Mouse (Mus musculus): ENCODE measurements around the gene Adam23. TPM values are rescaled to one million over a fixed set of nuclear protein-coding genes. Genes with fewer than 3 reads are reported as not detected.
A peak's percentile ranks its signal among the peaks of the same experiment; 100 is the strongest.

The Adam23 gene
- polyA plus RNA-seq, 1 experiment from 2014 or later: 3.0 TPM

- H3K4me1 ChIP-seq (replicated peaks; ENCODE audit: insufficient read depth, low read length): peaks cover 10% of the 10 kb centered on the region
- DNase-seq (ENCODE audit: low spot score): peak; percentile 14
- peak overlapping the region; percentile 52 for H3K4me3 ChIP-seq (replicated peaks; ENCODE audit: low read depth, low read length)
- H3K27ac ChIP-seq: no peak overlapping the region
- H3K4me2 ChIP-seq (ENCODE audit: low read length): peak overlapping the region; percentile 97
- no peaks in the 10 kb centered on the region for H3K36me3 ChIP-seq (ENCODE audit: insufficient read depth, low read length)
- under 1% methylated on average over 50 of the region's 68 CpGs for WGBS
- peak; percentile 71 for ATAC-seq (replicated peaks; ENCODE audit: low FRiP score, low read depth)
- no peaks in the 10 kb centered on the region for H3K9me3 ChIP-seq (replicated peaks; ENCODE audit: low read length)
- H3K9ac ChIP-seq (ENCODE audit: low read depth, low read length): peak overlapping the region; percentile 57
- no peak for TF ChIP-seq CTCF (IDR thresholded peaks at IDR 0.05; ENCODE audit: low read depth)
- 0 out of 2 replicates have a peak, but pooled peaks cover 12% of the 10 kb centered on the region for H3K27me3 ChIP-seq (ENCODE audit: insufficient read depth, low read length)
Observed at GRCm38 (mm10) chr1:63446047-63446704, 485 bp downstream of the Adam23 start.

- TF ChIP-seq CTCF (IDR thresholded peaks at IDR 0.05; ENCODE audit: low read depth): no peak
- WGBS: 73% methylated on average over 2 of the region's 2 CpGs
- DNase-seq (ENCODE audit: low spot score) (no peak), ATAC-seq (replicated peaks; ENCODE audit: low FRiP score, low read depth) (no peak)
- Histone ChIP-seq H3K27ac (no peak overlapping the region), H3K9ac (ENCODE audit: low read depth, low read length) (no peak overlapping the region), H3K36me3 (ENCODE audit: insufficient read depth, low read length) (no peaks in the 10 kb centered on the region), H3K4me3 (replicated peaks; ENCODE audit: low read depth, low read length) (peak overlapping the region; percentile 52), H3K4me2 (ENCODE audit: low read length) (peak overlapping the region; percentile 97), H3K4me1 (replicated peaks; ENCODE audit: insufficient read depth, low read length) (peaks cover 10% of the 10 kb centered on the region), H3K27me3 (ENCODE audit: insufficient read depth, low read length) (0 out of 2 replicates have a peak, but pooled peaks cover 12% of the 10 kb centered on the region), H3K9me3 (replicated peaks; ENCODE audit: low read length) (no peaks in the 10 kb centered on the region)
Observed at GRCm38 (mm10) chr1:63446721-63447120, 1.0 kb downstream of the Adam23 start.

GRCm38 (mm10) chr1:63450091-63450490 lies 4.4 kb downstream of the Adam23 start:
- no peak for TF ChIP-seq CTCF (IDR thresholded peaks at IDR 0.05; ENCODE audit: low read depth)
- no peak for ATAC-seq (replicated peaks; ENCODE audit: low FRiP score, low read depth)
- H3K36me3 ChIP-seq (ENCODE audit: insufficient read depth, low read length): no peaks in the 10 kb centered on the region
- H3K4me3 ChIP-seq (replicated peaks; ENCODE audit: low read depth, low read length): no peak overlapping the region
- H3K4me2 ChIP-seq (ENCODE audit: low read length): no peak overlapping the region
- H3K27ac ChIP-seq: no peak overlapping the region
- H3K4me1 ChIP-seq (replicated peaks; ENCODE audit: insufficient read depth, low read length): peaks cover 10% of the 10 kb centered on the region
- H3K27me3 ChIP-seq (ENCODE audit: insufficient read depth, low read length): 0 out of 2 replicates have a peak, but pooled peaks cover 12% of the 10 kb centered on the region
- H3K9ac ChIP-seq (ENCODE audit: low read depth, low read length): no peak overlapping the region
- no peaks in the 10 kb centered on the region for H3K9me3 ChIP-seq (replicated peaks; ENCODE audit: low read length)
- no peak for DNase-seq (ENCODE audit: low spot score)
- 81% methylated on average over 4 of the region's 4 CpGs for WGBS

GRCm38 (mm10) chr1:63453332-63453887 lies 7.7 kb downstream of the Adam23 start:
- no peak overlapping the region for H3K4me3 ChIP-seq (replicated peaks; ENCODE audit: low read depth, low read length)
- H3K27me3 ChIP-seq (ENCODE audit: insufficient read depth, low read length): no peaks in the 10 kb centered on the region
- no peaks in the 10 kb centered on the region for H3K36me3 ChIP-seq (ENCODE audit: insufficient read depth, low read length)
- H3K27ac ChIP-seq: no peak overlapping the region
- no peak for TF ChIP-seq CTCF (IDR thresholded peaks at IDR 0.05; ENCODE audit: low read depth)
- DNase-seq (ENCODE audit: low spot score): no peak
- H3K4me1 ChIP-seq (replicated peaks; ENCODE audit: insufficient read depth, low read length): no peaks in the 10 kb centered on the region
- H3K9me3 ChIP-seq (replicated peaks; ENCODE audit: low read length): no peaks in the 10 kb centered on the region
- 68% methylated on average over 5 of the region's 5 CpGs for WGBS
- no peak overlapping the region for H3K4me2 ChIP-seq (ENCODE audit: low read length)
- no peak for ATAC-seq (replicated peaks; ENCODE audit: low FRiP score, low read depth)
- no peak overlapping the region for H3K9ac ChIP-seq (ENCODE audit: low read depth, low read length)

- Histone ChIP-seq H3K27me3 (ENCODE audit: insufficient read depth, low read length) (no peaks in the 10 kb centered on the region), H3K4me2 (ENCODE audit: low read length) (no peak overlapping the region), H3K27ac (no peak overlapping the region), H3K4me1 (replicated peaks; ENCODE audit: insufficient read depth, low read length) (no peaks in the 10 kb centered on the region), H3K4me3 (replicated peaks; ENCODE audit: low read depth, low read length) (no peak overlapping the region), H3K36me3 (ENCODE audit: insufficient read depth, low read length) (no peaks in the 10 kb centered on the region), H3K9me3 (replicated peaks; ENCODE audit: low read length) (no peaks in the 10 kb centered on the region), H3K9ac (ENCODE audit: low read depth, low read length) (no peak overlapping the region)
- no peak for TF ChIP-seq CTCF (IDR thresholded peaks at IDR 0.05; ENCODE audit: low read depth)
- WGBS: 82% methylated on average over 8 of the region's 8 CpGs
- DNase-seq (ENCODE audit: low spot score) (no peak), ATAC-seq (replicated peaks; ENCODE audit: low FRiP score, low read depth) (no peak)
Observed at GRCm38 (mm10) chr1:63457801-63458519, 12.3 kb downstream of the Adam23 start.

- Histone ChIP-seq H3K9me3 (replicated peaks; ENCODE audit: low read length) (no peaks in the 10 kb centered on the region), H3K4me1 (replicated peaks; ENCODE audit: insufficient read depth, low read length) (no peaks in the 10 kb centered on the region), H3K27me3 (ENCODE audit: insufficient read depth, low read length) (no peaks in the 10 kb centered on the region), H3K9ac (ENCODE audit: low read depth, low read length) (no peak overlapping the region), H3K4me3 (replicated peaks; ENCODE audit: low read depth, low read length) (no peak overlapping the region), H3K36me3 (ENCODE audit: insufficient read depth, low read length) (no peaks in the 10 kb centered on the region), H3K27ac (no peak overlapping the region), H3K4me2 (ENCODE audit: low read length) (no peak overlapping the region)
- no peak for TF ChIP-seq CTCF (IDR thresholded peaks at IDR 0.05; ENCODE audit: low read depth)
- no peak for DNase-seq (ENCODE audit: low spot score)
- 90% methylated on average over 3 of the region's 3 CpGs for WGBS
- ATAC-seq (replicated peaks; ENCODE audit: low FRiP score, low read depth): no peak
Observed at GRCm38 (mm10) chr1:63459151-63459550, 13.5 kb downstream of the Adam23 start.
